Mouse (Mus musculus): ENCODE data around the gene Prcd. TPM values are rescaled to one million over a fixed set of nuclear protein-coding genes. Genes with fewer than 3 reads are reported as not detected.
A peak's percentile ranks its signal among the peaks of the same experiment; 100 is the strongest.
"Not testable (repeated sequence)": the region's sequence is repeated elsewhere in the genome, so short reads cannot be mapped to it uniquely, and the experiment has no call there.

The Prcd gene
- polyA plus RNA-seq, 1 experiment from 2014 or later: 1.6 TPM

GRCm38 (mm10) chr11:116630171-116630965 lies 23.0 kb upstream of the Prcd start:
- H3K9ac ChIP-seq (replicated peaks; ENCODE audit: low read length): no peak overlapping the region
- H3K36me3 ChIP-seq (ENCODE audit: control insufficient read depth, insufficient read depth, low read length): no peaks in the 10 kb centered on the region
- no peak for ATAC-seq (ENCODE audit: low FRiP score, low TSS enrichment)
- no peak overlapping the region for H3K4me2 ChIP-seq (ENCODE audit: low read length)
- no peak overlapping the region for H3K4me3 ChIP-seq (replicated peaks; ENCODE audit: low read depth, low read length)
- H3K4me1 ChIP-seq (ENCODE audit: control insufficient read depth, insufficient read depth, low read length): no peaks in the 10 kb centered on the region
- no peaks in the 10 kb centered on the region for H3K9me3 ChIP-seq (ENCODE audit: control insufficient read depth, low read length)
- no peak for DNase-seq
- 61% methylated on average over 12 of the region's 12 CpGs for WGBS
- peaks cover under 1% of the 10 kb centered on the region; the same call in 1 of the 2 replicates for H3K27me3 ChIP-seq (ENCODE audit: control insufficient read depth, insufficient read depth, low read length)
- H3K27ac ChIP-seq (replicated peaks; ENCODE audit: low read depth, low read length): no peak overlapping the region

GRCm38 (mm10) chr11:116632962-116633361 lies 20.4 kb upstream of the Prcd start:
- ATAC-seq (ENCODE audit: low FRiP score, low TSS enrichment): no peak
- DNase-seq: no peak
- Histone ChIP-seq H3K27ac (replicated peaks; ENCODE audit: low read depth, low read length) (no peak overlapping the region), H3K27me3 (ENCODE audit: control insufficient read depth, insufficient read depth, low read length) (no peaks in the 10 kb centered on the region), H3K4me2 (ENCODE audit: low read length) (no peak overlapping the region), H3K9me3 (ENCODE audit: control insufficient read depth, low read length) (no peaks in the 10 kb centered on the region), H3K4me3 (replicated peaks; ENCODE audit: low read depth, low read length) (no peak overlapping the region), H3K9ac (replicated peaks; ENCODE audit: low read length) (no peak overlapping the region), H3K4me1 (ENCODE audit: control insufficient read depth, insufficient read depth, low read length) (no peaks in the 10 kb centered on the region), H3K36me3 (ENCODE audit: control insufficient read depth, insufficient read depth, low read length) (no peaks in the 10 kb centered on the region)
- 65% methylated on average over 10 of the region's 10 CpGs for WGBS

GRCm38 (mm10) chr11:116636607-116637006 lies 16.7 kb upstream of the Prcd start:
- H3K9me3 ChIP-seq (ENCODE audit: control insufficient read depth, low read length); H3K4me1 ChIP-seq (ENCODE audit: control insufficient read depth, insufficient read depth, low read length); H3K4me3 ChIP-seq (replicated peaks; ENCODE audit: low read depth, low read length); H3K27ac ChIP-seq (replicated peaks; ENCODE audit: low read depth, low read length); H3K4me2 ChIP-seq (ENCODE audit: low read length); DNase-seq; H3K9ac ChIP-seq (replicated peaks; ENCODE audit: low read length); ATAC-seq (ENCODE audit: low FRiP score, low TSS enrichment); H3K27me3 ChIP-seq (ENCODE audit: control insufficient read depth, insufficient read depth, low read length); H3K36me3 ChIP-seq (ENCODE audit: control insufficient read depth, insufficient read depth, low read length): not testable (repeated sequence)
- 77% methylated on average over 8 of the region's 8 CpGs for WGBS

GRCm38 (mm10) chr11:116641168-116641567 lies 12.2 kb upstream of the Prcd start:
- Histone ChIP-seq H3K4me1 (ENCODE audit: control insufficient read depth, insufficient read depth, low read length) (peaks cover 11% of the 10 kb centered on the region), H3K27me3 (ENCODE audit: control insufficient read depth, insufficient read depth, low read length) (no peaks in the 10 kb centered on the region), H3K4me3 (replicated peaks; ENCODE audit: low read depth, low read length) (no peak overlapping the region), H3K9me3 (ENCODE audit: control insufficient read depth, low read length) (no peaks in the 10 kb centered on the region), H3K27ac (replicated peaks; ENCODE audit: low read depth, low read length) (no peak overlapping the region), H3K4me2 (ENCODE audit: low read length) (no peak overlapping the region), H3K36me3 (ENCODE audit: control insufficient read depth, insufficient read depth, low read length) (no peaks in the 10 kb centered on the region), H3K9ac (replicated peaks; ENCODE audit: low read length) (no peak overlapping the region)
- no peak for DNase-seq
- ATAC-seq (ENCODE audit: low FRiP score, low TSS enrichment): no peak
- 49% methylated on average over 5 of the region's 5 CpGs for WGBS

GRCm38 (mm10) chr11:116641731-116642130 lies 11.6 kb upstream of the Prcd start:
- H3K9ac ChIP-seq (replicated peaks; ENCODE audit: low read length): no peak overlapping the region
- no peak for DNase-seq
- H3K27me3 ChIP-seq (ENCODE audit: control insufficient read depth, insufficient read depth, low read length): no peaks in the 10 kb centered on the region
- H3K4me1 ChIP-seq (ENCODE audit: control insufficient read depth, insufficient read depth, low read length): peaks cover 11% of the 10 kb centered on the region
- no peaks in the 10 kb centered on the region for H3K9me3 ChIP-seq (ENCODE audit: control insufficient read depth, low read length)
- H3K27ac ChIP-seq (replicated peaks; ENCODE audit: low read depth, low read length): no peak overlapping the region
- no peak for ATAC-seq (ENCODE audit: low FRiP score, low TSS enrichment)
- no peak overlapping the region for H3K4me3 ChIP-seq (replicated peaks; ENCODE audit: low read depth, low read length)
- H3K36me3 ChIP-seq (ENCODE audit: control insufficient read depth, insufficient read depth, low read length): no peaks in the 10 kb centered on the region
- 73% methylated on average over 3 of the region's 3 CpGs for WGBS
- H3K4me2 ChIP-seq (ENCODE audit: low read length): no peak overlapping the region

- Histone ChIP-seq H3K4me1 (ENCODE audit: control insufficient read depth, insufficient read depth, low read length) (peaks cover 11% of the 10 kb centered on the region), H3K9ac (replicated peaks; ENCODE audit: low read length) (peak overlapping the region; percentile 44; the same call in 1 of the 2 replicates), H3K4me2 (ENCODE audit: low read length) (peak overlapping the region; percentile 53), H3K4me3 (replicated peaks; ENCODE audit: low read depth, low read length) (no peak overlapping the region), H3K36me3 (ENCODE audit: control insufficient read depth, insufficient read depth, low read length) (no peaks in the 10 kb centered on the region), H3K27me3 (ENCODE audit: control insufficient read depth, insufficient read depth, low read length) (no peaks in the 10 kb centered on the region), H3K27ac (replicated peaks; ENCODE audit: low read depth, low read length) (peak overlapping the region; percentile 68), H3K9me3 (ENCODE audit: control insufficient read depth, low read length) (no peaks in the 10 kb centered on the region)
- ATAC-seq (ENCODE audit: low FRiP score, low TSS enrichment) (peak; percentile 79), DNase-seq (peak; percentile 95)
- 40% methylated on average over 14 of the region's 14 CpGs for WGBS
Observed at GRCm38 (mm10) chr11:116642681-116643578, 10.4 kb upstream of the Prcd start.

- ATAC-seq (ENCODE audit: low FRiP score, low TSS enrichment): peak; percentile 40; the same call in 1 of the 2 replicates
- WGBS: 2% methylated on average over 19 of the region's 19 CpGs
- H3K4me3 ChIP-seq (replicated peaks; ENCODE audit: low read depth, low read length): no peak overlapping the region
Observed at GRCm38 (mm10) chr11:116643579-116644224, 9.6 kb upstream of the Prcd start.

More at GRCm38 (mm10) chr11:116643579-116644224, 9.6 kb upstream of the Prcd start:
- peaks cover 11% of the 10 kb centered on the region for H3K4me1 ChIP-seq (ENCODE audit: control insufficient read depth, insufficient read depth, low read length)
- peak overlapping the region; percentile 44; the same call in 1 of the 2 replicates for H3K9ac ChIP-seq (replicated peaks; ENCODE audit: low read length)
- H3K27me3 ChIP-seq (ENCODE audit: control insufficient read depth, insufficient read depth, low read length): no peaks in the 10 kb centered on the region
- peak overlapping the region; percentile 53 for H3K4me2 ChIP-seq (ENCODE audit: low read length)
- no peaks in the 10 kb centered on the region for H3K36me3 ChIP-seq (ENCODE audit: control insufficient read depth, insufficient read depth, low read length)
- H3K27ac ChIP-seq (replicated peaks; ENCODE audit: low read depth, low read length): peak overlapping the region; percentile 68
- no peak for DNase-seq
- H3K9me3 ChIP-seq (ENCODE audit: control insufficient read depth, low read length): no peaks in the 10 kb centered on the region

Data from midbrain, embryonic 14.5 days (tissue).